In genomic region chr16:44552036-44552435, GRCm38 (mm10) we compare ENCODE assay signal across 14 mouse cellular contexts. TPM values are rescaled to one million over a fixed set of nuclear protein-coding genes. Genes with fewer than 3 reads are reported as not detected.
DNase-seq lines count a peak whose midpoint lies in the region; ATAC-seq and TF ChIP-seq lines count a peak whose summit lies in the region.
"Had no signal": no experiment of that assay in that cellular context is flagged by ENCODE, and none has a peak within 500 bp of the region (broad histone marks: within the 10 kb centered on the region; RNA-seq: fewer than 3 reads in every experiment).

No protein-coding gene starts in this region.

- no peaks in the 10 kb centered on the region for H3K27me3 ChIP-seq in forebrain, embryonic 16.5 days (replicated peaks; ENCODE audit: control insufficient read depth, insufficient read depth, low read length)
- no peaks in the 10 kb centered on the region for H3K27me3 ChIP-seq in midbrain, embryonic 14.5 days (ENCODE audit: control insufficient read depth, insufficient read depth, low read length)
- no peaks in the 10 kb centered on the region for H3K27me3 ChIP-seq in intestine, postnatal 0 days (replicated peaks; ENCODE audit: control insufficient read depth, insufficient read depth, low read length)
- H3K27me3 ChIP-seq: CH12.LX; heart, embryonic 15.5 days had no signal

- H3K4me3 ChIP-seq in forebrain, embryonic 16.5 days (replicated peaks; ENCODE audit: low read length) = no peak overlapping the region
- no peak overlapping the region for H3K4me3 ChIP-seq in midbrain, embryonic 14.5 days (replicated peaks; ENCODE audit: low read depth, low read length)
- H3K4me3 ChIP-seq in intestine, postnatal 0 days (ENCODE audit: low read depth, low read length) = no peak overlapping the region
- H3K4me3 ChIP-seq: heart, embryonic 15.5 days had no signal

- 22% methylated on average over 2 of the region's 2 CpGs for WGBS in forebrain, embryonic 16.5 days
- WGBS in midbrain, embryonic 14.5 days = 29% methylated on average over 2 of the region's 2 CpGs
- 80% methylated on average over 2 of the region's 2 CpGs for WGBS in intestine, postnatal 0 days

- peak overlapping the region; percentile 9 for H3K4me2 ChIP-seq in forebrain, embryonic 16.5 days (ENCODE audit: low read length)
- peak overlapping the region; percentile 95 for H3K4me2 ChIP-seq in midbrain, embryonic 14.5 days (ENCODE audit: low read length)
- H3K4me2 ChIP-seq in intestine, postnatal 0 days (replicated peaks; ENCODE audit: low read depth) = no peak overlapping the region
- H3K4me2 ChIP-seq: heart, embryonic 15.5 days had no signal

- intact Hi-C loops in left cerebral cortex, postnatal 4 days (cut with DNase I) = no loop called here

- no peak overlapping the region for H3K9ac ChIP-seq in forebrain, embryonic 16.5 days (replicated peaks; ENCODE audit: low read depth, low read length)
- no peak overlapping the region for H3K9ac ChIP-seq in midbrain, embryonic 14.5 days (replicated peaks; ENCODE audit: low read length)
- H3K9ac ChIP-seq in intestine, postnatal 0 days (ENCODE audit: low read depth, low read length) = no peak overlapping the region
- H3K9ac ChIP-seq: heart, embryonic 15.5 days; liver, embryonic 14.5 days had no signal

- ATAC-seq in forebrain, embryonic 16.5 days = peak; percentile 8; the same call in 1 of the 2 replicates
- ATAC-seq in midbrain, embryonic 14.5 days (ENCODE audit: low FRiP score, low TSS enrichment) = no peak
- no peak for ATAC-seq in intestine, postnatal 0 days

- H3K36me3 ChIP-seq in forebrain, embryonic 16.5 days (ENCODE audit: control insufficient read depth, insufficient read depth) = no peaks in the 10 kb centered on the region
- no peaks in the 10 kb centered on the region for H3K36me3 ChIP-seq in midbrain, embryonic 14.5 days (ENCODE audit: control insufficient read depth, insufficient read depth, low read length)
- no peaks in the 10 kb centered on the region for H3K36me3 ChIP-seq in intestine, postnatal 0 days (ENCODE audit: control insufficient read depth, insufficient read depth)
- H3K36me3 ChIP-seq: heart, embryonic 15.5 days had no signal

- TF ChIP-seq CTCF in intestine, postnatal 0 days (IDR thresholded peaks at IDR 0.05; ENCODE audit: low read depth) = no peak

- no peaks in the 10 kb centered on the region for H3K9me3 ChIP-seq in forebrain, embryonic 16.5 days (ENCODE audit: control insufficient read depth, low read length)
- no peaks in the 10 kb centered on the region for H3K9me3 ChIP-seq in midbrain, embryonic 14.5 days (ENCODE audit: control insufficient read depth, low read length)
- H3K9me3 ChIP-seq in intestine, postnatal 0 days (ENCODE audit: control insufficient read depth) = no peaks in the 10 kb centered on the region
- H3K9me3 ChIP-seq: heart, embryonic 15.5 days had no signal

- H3K27ac ChIP-seq in forebrain, embryonic 16.5 days (ENCODE audit: low read length) = peak overlapping the region; percentile 31
- peak overlapping the region; percentile 33 for H3K27ac ChIP-seq in midbrain, embryonic 14.5 days (replicated peaks; ENCODE audit: low read depth, low read length)
- H3K27ac ChIP-seq in intestine, postnatal 0 days (ENCODE audit: low read depth, low read length) = no peak overlapping the region
- H3K27ac ChIP-seq: heart, embryonic 15.5 days; liver, embryonic 14.5 days had no signal

- DNase-seq in left cerebral cortex, postnatal 4 days = peak; percentile 80
- DNase-seq in left cerebral cortex, adult 11 months (ENCODE audit: low spot score) = no peak
- peak; percentile 85 for DNase-seq in cerebellum, adult 9-11 months
- DNase-seq in midbrain, embryonic 14.5 days = no peak
- no peak for DNase-seq in left cerebral cortex, adult 18-20 months (ENCODE audit: low spot score in 2 of 2)
- DNase-seq in kidney, adult 18-20 months = no peak
- DNase-seq: kidney, postnatal 10 days; right cerebral cortex, postnatal 4 days; thymus, postnatal 14 days had no signal

- H3K4me1 ChIP-seq in forebrain, embryonic 16.5 days (replicated peaks; ENCODE audit: control insufficient read depth, insufficient read depth, low read length) = peaks cover 50% of the 10 kb centered on the region
- peaks cover 63% of the 10 kb centered on the region for H3K4me1 ChIP-seq in midbrain, embryonic 14.5 days (ENCODE audit: control insufficient read depth, insufficient read depth, low read length)
- no peaks in the 10 kb centered on the region for H3K4me1 ChIP-seq in intestine, postnatal 0 days (replicated peaks; ENCODE audit: control insufficient read depth, insufficient read depth, low read length)

RNA-seq across cellular contexts. Expression of gene Boc, which starts 6.7 kb away (rescaled TPM):
- total RNA-seq in left cerebral cortex, postnatal 4 days (2021) = 10 to 100 TPM; 20.0 to 22.4 TPM
- polyA plus RNA-seq in forebrain, embryonic 16.5 days (2015; fragmentation: Nextera tagmentation; extraction: Ambion mirVana) = 15.2 and 17.6 TPM in 2 replicates
- polyA plus RNA-seq in midbrain, embryonic 14.5 days (2014; fragmentation: Nextera tagmentation; extraction: Ambion mirVana) = 14.1 and 22.6 TPM in 2 replicates
- polyA plus RNA-seq in intestine, postnatal 0 days (2015; fragmentation: Nextera tagmentation; extraction: Ambion mirVana) = 3.1 and 3.6 TPM in 2 replicates
- 10 to 100 TPM; 19.5 to 23.5 TPM for total RNA-seq in left cerebral cortex, adult 18-20 months (2021)

Comparison
In these comparisons a context has a peak if more than half of its experiments do, and no peak if none do; other contexts are left out.
1. DNase-seq: peak in left cerebral cortex, postnatal 4 days (single experiment) and cerebellum, adult 9-11 months (single experiment); none in left cerebral cortex, adult 11 months (single experiment), midbrain, embryonic 14.5 days (single experiment), left cerebral cortex, adult 18-20 months (0 of 2) and kidney, adult 18-20 months (single experiment).